Mouse (Mus musculus): Measurements from ENCODE around the gene Adam12. TPM values are rescaled to one million over a fixed set of nuclear protein-coding genes. Genes with fewer than 3 reads are reported as not detected.

Adam12 gene
- polyA plus RNA-seq, 1 experiment = 1.4 TPM

DNA sequence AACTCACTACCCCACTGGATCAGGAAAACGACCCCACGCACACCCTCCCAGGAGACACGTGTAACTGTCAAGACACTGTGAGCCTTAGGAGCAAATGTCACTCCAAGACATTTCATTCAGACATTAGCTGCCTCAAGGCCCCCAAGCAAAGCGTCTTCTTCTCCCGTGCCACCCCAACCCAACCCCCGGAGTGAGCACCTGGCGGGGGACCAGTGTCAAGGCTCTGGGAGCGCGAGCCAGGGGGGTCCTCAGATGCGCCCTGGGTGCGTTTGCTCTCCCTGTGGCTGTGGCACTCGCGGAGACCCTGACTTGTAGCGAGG, 7.6 kb downstream of the Adam12 start:
- Histone ChIP-seq H3K27me3 (ENCODE audit: control insufficient read depth, insufficient read depth, low read length) (no peaks in the 10 kb centered on the region; the same call in 1 of the 2 replicates), H3K4me3 (replicated peaks; ENCODE audit: insufficient read depth, low read depth, low read length) (peak overlapping the region; percentile 32), H3K27ac (ENCODE audit: insufficient read depth, low read length) (no peak overlapping the region), H3K4me1 (ENCODE audit: control insufficient read depth, insufficient read depth, low read length) (no peaks in the 10 kb centered on the region)
- DNase-seq = peak in 1 of 2 experiments; percentile 21
- TF ChIP-seq CTCF (IDR thresholded peaks at IDR 0.05; ENCODE audit: borderline replicate concordance, insufficient read depth, low read depth, low read length) = no peak
- under 1% methylated on average over 14 of the region's 14 CpGs for WGBS

DNA sequence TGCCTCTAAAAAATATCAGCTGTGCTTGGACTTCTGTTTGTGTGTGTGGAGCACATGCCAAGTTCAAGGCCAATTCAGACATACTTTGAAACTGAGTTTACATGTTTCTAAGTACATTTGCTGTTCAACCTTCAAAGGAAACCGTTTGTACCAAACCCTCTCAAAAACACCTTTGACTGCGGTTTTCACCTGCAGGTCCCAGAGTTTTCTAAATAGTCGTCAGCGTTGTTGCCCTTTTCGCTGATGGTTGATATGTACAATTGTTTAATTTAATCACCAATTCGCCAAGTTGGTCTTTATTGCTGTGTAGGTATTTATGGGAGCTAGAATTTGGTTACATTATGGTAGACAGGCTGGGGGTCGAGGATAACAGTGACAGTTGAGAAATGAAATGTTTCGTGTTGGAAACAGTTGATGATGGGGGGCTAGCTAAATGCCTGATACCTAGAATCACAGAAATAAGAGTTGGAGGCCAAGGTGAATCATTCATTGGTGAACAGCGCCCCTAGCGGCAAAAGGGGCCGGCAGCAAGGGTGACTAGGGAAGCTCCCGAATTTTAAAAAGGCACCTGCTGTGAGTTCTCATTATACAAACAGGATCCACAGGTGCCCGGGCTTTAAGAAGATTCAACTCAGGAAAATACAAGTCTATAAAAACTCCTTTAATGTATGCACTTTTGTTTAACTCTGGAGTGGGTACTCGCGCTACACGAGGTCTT, 8.3 kb downstream of the Adam12 start:
- TF ChIP-seq CTCF (IDR thresholded peaks at IDR 0.05; ENCODE audit: borderline replicate concordance, insufficient read depth, low read depth, low read length) = peak; percentile 61; the same call in 1 of the 2 replicates
- no peak for TF ChIP-seq POLR2A (IDR thresholded peaks at IDR 0.05; ENCODE audit: borderline replicate concordance, insufficient read depth, low read length)
- 30% methylated on average over 16 of the region's 16 CpGs for WGBS
- peak; percentile 53 to 72 for DNase-seq
- no peak overlapping the region for H3K4me3 ChIP-seq (replicated peaks; ENCODE audit: insufficient read depth, low read depth, low read length)
- no peak overlapping the region for H3K27ac ChIP-seq (ENCODE audit: insufficient read depth, low read length)
- no peaks in the 10 kb centered on the region; the same call in 1 of the 2 replicates for H3K27me3 ChIP-seq (ENCODE audit: control insufficient read depth, insufficient read depth, low read length)
- H3K4me1 ChIP-seq (ENCODE audit: control insufficient read depth, insufficient read depth, low read length) = no peaks in the 10 kb centered on the region

DNA sequence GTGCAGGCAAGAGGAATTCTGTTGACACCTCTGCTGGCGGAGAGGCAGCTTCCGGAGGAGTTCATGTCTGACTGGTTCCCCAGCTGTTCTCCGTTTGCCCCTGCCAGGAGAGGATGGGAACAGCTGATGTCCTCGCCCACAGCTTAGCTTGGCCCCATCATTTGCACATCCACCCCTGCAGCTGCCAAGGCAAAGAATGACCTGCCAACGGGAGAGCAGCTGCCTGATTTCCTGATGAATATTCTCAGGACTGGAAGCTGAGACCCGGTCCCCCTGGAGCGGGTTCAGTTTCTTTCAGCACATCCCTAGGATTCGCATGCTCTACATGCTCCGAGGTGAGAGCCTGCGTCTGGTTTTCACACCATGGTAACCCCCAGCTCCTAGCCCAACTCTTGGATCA, 24.0 kb downstream of the Adam12 start:
- Histone ChIP-seq H3K27me3 (ENCODE audit: control insufficient read depth, insufficient read depth, low read length) (no peaks in the 10 kb centered on the region; the same call in 1 of the 2 replicates), H3K27ac (ENCODE audit: insufficient read depth, low read length) (no peak overlapping the region), H3K4me1 (ENCODE audit: control insufficient read depth, insufficient read depth, low read length) (no peaks in the 10 kb centered on the region), H3K4me3 (replicated peaks; ENCODE audit: insufficient read depth, low read depth, low read length) (no peak overlapping the region)
- TF ChIP-seq CTCF (IDR thresholded peaks at IDR 0.05; ENCODE audit: borderline replicate concordance, insufficient read depth, low read depth, low read length) = no peak
- TF ChIP-seq POLR2A (IDR thresholded peaks at IDR 0.05; ENCODE audit: borderline replicate concordance, insufficient read depth, low read length) = no peak
- no peak for DNase-seq
- 18% methylated on average over 10 of the region's 10 CpGs for WGBS

DNA sequence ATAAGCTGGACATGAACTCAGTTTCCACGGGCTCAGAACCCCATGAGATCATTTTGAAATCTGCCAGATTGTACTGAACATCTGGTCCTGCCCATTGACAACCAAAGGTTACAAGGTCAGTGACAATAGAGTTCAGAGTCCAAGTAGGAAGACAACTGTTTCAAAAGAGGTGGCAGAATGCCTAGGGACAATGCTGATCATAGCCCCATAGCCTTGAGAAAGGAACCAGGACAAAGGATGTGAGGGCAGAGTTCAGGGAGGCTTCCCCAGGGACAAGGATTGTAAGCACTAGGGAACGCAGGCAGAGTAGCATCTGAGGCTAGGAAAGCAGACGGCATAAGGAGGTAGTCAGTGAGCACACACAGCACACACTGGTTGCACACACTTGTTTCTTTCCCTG, 38.9 kb downstream of the Adam12 start:
- TF ChIP-seq POLR2A (IDR thresholded peaks at IDR 0.05; ENCODE audit: borderline replicate concordance, insufficient read depth, low read length) (no peak), CTCF (IDR thresholded peaks at IDR 0.05; ENCODE audit: borderline replicate concordance, insufficient read depth, low read depth, low read length) (no peak)
- no peak for DNase-seq
- 52% methylated on average over 3 of the region's 3 CpGs for WGBS
- Histone ChIP-seq H3K27me3 (ENCODE audit: control insufficient read depth, insufficient read depth, low read length) (no peaks in the 10 kb centered on the region; the same call in 1 of the 2 replicates), H3K27ac (ENCODE audit: insufficient read depth, low read length) (no peak overlapping the region), H3K4me1 (ENCODE audit: control insufficient read depth, insufficient read depth, low read length) (no peaks in the 10 kb centered on the region), H3K4me3 (replicated peaks; ENCODE audit: insufficient read depth, low read depth, low read length) (no peak overlapping the region)

DNA sequence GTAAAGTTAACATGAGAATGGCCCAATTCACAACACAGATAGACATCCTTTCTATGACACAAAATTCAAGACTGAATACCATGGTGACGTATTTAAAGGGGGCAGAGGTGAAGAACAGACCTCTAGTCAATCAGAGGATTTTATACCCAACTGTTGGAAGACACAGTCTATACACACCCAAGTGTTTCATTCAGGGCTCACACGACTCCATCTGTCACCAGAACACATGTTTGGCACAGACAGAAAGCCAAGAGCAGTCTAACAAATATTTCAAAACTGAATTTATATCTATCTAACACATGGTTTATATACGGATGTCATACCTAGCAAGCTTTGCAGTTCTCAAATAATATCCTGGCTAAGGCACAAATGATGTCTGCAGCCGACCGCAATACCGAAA, 41.8 kb downstream of the Adam12 start:
- DNase-seq = no peak
- WGBS = 76% methylated on average over 6 of the region's 6 CpGs
- TF ChIP-seq CTCF (IDR thresholded peaks at IDR 0.05; ENCODE audit: borderline replicate concordance, insufficient read depth, low read depth, low read length) = no peak
- TF ChIP-seq POLR2A (IDR thresholded peaks at IDR 0.05; ENCODE audit: borderline replicate concordance, insufficient read depth, low read length) = no peak
- H3K27ac ChIP-seq (ENCODE audit: insufficient read depth, low read length) = no peak overlapping the region
- 0 out of 2 replicates have a peak, but pooled peaks cover 3% of the 10 kb centered on the region for H3K4me1 ChIP-seq (ENCODE audit: control insufficient read depth, insufficient read depth, low read length)
- peaks cover under 1% of the 10 kb centered on the region; the same call in 1 of the 2 replicates for H3K27me3 ChIP-seq (ENCODE audit: control insufficient read depth, insufficient read depth, low read length)
- no peak overlapping the region for H3K4me3 ChIP-seq (replicated peaks; ENCODE audit: insufficient read depth, low read depth, low read length)

GRCm38 (mm10) chr7:134188565-134188964, 43.4 kb downstream of the Adam12 start:
- no peak for DNase-seq
- 39% methylated on average over 6 of the region's 6 CpGs for WGBS
- Histone ChIP-seq H3K27me3 (ENCODE audit: control insufficient read depth, insufficient read depth, low read length) (peaks cover 2% of the 10 kb centered on the region; the same call in 1 of the 2 replicates), H3K4me1 (ENCODE audit: control insufficient read depth, insufficient read depth, low read length) (0 out of 2 replicates have a peak, but pooled peaks cover 3% of the 10 kb centered on the region), H3K4me3 (replicated peaks; ENCODE audit: insufficient read depth, low read depth, low read length) (no peak overlapping the region), H3K27ac (ENCODE audit: insufficient read depth, low read length) (no peak overlapping the region)
- TF ChIP-seq CTCF (IDR thresholded peaks at IDR 0.05; ENCODE audit: borderline replicate concordance, insufficient read depth, low read depth, low read length) (no peak), POLR2A (IDR thresholded peaks at IDR 0.05; ENCODE audit: borderline replicate concordance, insufficient read depth, low read length) (no peak)

DNA sequence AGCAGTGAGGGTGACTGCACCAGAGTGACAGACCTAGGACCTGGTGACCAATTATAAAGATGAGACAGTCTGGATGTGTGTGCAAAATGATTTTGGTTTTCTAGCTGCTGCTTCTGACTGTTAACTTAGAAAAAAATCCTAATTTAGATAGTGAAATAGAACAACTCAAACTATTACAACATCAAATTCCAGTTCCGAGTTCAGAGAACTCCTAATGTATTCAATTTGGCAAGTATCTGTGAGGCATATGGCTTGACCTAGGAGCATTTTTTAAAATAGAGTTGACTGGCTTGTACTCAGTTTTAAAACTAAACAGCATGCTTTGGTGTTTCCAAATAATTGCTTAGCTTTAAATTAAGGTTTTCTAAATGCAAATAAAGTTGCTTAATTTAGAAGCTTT, 44.0 kb downstream of the Adam12 start:
- WGBS = 12% methylated on average over 1 of the region's 1 CpGs
- no peak overlapping the region for H3K27ac ChIP-seq (ENCODE audit: insufficient read depth, low read length)
- TF ChIP-seq CTCF (IDR thresholded peaks at IDR 0.05; ENCODE audit: borderline replicate concordance, insufficient read depth, low read depth, low read length) (no peak), POLR2A (IDR thresholded peaks at IDR 0.05; ENCODE audit: borderline replicate concordance, insufficient read depth, low read length) (no peak)

GRCm38 (mm10) chr7:134186497-134186896, 45.4 kb downstream of the Adam12 start:
- peak in 1 of 2 experiments; percentile 11 for DNase-seq
- TF ChIP-seq CTCF (IDR thresholded peaks at IDR 0.05; ENCODE audit: borderline replicate concordance, insufficient read depth, low read depth, low read length) (no peak), POLR2A (IDR thresholded peaks at IDR 0.05; ENCODE audit: borderline replicate concordance, insufficient read depth, low read length) (no peak)
- Histone ChIP-seq H3K27ac (ENCODE audit: insufficient read depth, low read length) (no peak overlapping the region), H3K27me3 (ENCODE audit: control insufficient read depth, insufficient read depth, low read length) (peaks cover 2% of the 10 kb centered on the region; the same call in 1 of the 2 replicates), H3K4me3 (replicated peaks; ENCODE audit: insufficient read depth, low read depth, low read length) (no peak overlapping the region), H3K4me1 (ENCODE audit: control insufficient read depth, insufficient read depth, low read length) (0 out of 2 replicates have a peak, but pooled peaks cover 3% of the 10 kb centered on the region)
- WGBS = 18% methylated on average over 10 of the region's 10 CpGs

More for the DNA sequence above, 44.0 kb downstream of the Adam12 start:
- no peak overlapping the region for H3K4me3 ChIP-seq (replicated peaks; ENCODE audit: insufficient read depth, low read depth, low read length)
- DNase-seq = no peak
- H3K4me1 ChIP-seq (ENCODE audit: control insufficient read depth, insufficient read depth, low read length) = 0 out of 2 replicates have a peak, but pooled peaks cover 3% of the 10 kb centered on the region
- H3K27me3 ChIP-seq (ENCODE audit: control insufficient read depth, insufficient read depth, low read length) = peaks cover 2% of the 10 kb centered on the region; the same call in 1 of the 2 replicates

All from cerebellum, adult 2 months (tissue).